In the genomic region with DNA sequence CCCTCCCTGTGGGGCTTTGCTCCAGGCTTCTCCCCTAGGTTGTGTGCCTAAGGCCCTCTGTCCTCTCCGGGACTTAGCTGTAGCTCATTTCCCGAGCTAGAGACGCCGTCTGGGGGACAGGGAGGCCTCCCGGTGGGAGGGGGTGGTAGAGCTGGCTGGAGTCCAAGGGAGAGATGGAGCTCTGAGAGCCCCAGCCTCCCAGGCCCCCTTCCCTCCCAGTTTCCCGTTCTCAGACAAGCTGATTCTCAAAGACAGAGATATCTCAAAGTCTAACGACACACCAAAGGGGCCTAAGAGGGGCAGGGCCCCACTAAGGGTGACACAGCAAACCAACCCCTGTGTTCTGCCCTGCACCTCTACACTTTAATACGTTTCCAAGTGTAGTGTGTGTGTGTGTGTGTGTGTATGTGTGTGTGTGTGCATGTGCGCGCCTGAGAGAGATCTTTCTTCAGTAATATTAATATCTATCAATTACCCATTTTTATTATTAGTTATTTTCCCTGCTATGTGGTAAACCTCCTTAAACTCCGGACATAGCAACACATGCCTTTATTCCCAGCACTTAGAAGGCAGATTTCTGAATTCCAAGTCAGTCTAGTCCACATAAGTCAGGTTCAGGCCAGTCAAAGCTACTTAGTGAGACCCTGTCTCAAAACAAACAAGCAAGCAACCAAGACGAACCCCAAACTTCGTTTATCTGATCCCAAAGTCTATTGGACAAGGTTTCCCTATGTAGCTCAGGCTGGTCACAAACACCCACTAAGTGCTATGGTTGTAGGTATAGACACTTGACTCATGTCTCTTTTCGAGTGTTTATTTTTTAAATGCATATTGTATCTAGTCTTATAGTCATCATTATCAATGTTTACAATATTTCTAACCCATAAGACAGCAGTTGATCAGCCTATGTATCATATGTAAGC, we compare ENCODE assay signal across 8 mouse cellular contexts. TPM values are rescaled to one million over a fixed set of nuclear protein-coding genes. Genes with fewer than 3 reads are reported as not detected.
DNase-seq lines count a peak whose midpoint lies in the region; ATAC-seq and TF ChIP-seq lines count a peak whose summit lies in the region.

No protein-coding gene starts in this region.

- no peak for TF ChIP-seq EP300 in stomach, postnatal 0 days (optimal IDR thresholded peaks at IDR 0.05)

- 12% methylated on average over 14 of the region's 14 CpGs for WGBS in stomach, postnatal 0 days

- peak overlapping the region; percentile 48 for H3K4me3 ChIP-seq in stomach, postnatal 0 days (ENCODE audit: low read depth, low read length)

- peak overlapping the region; percentile 86 for H3K4me2 ChIP-seq in stomach, postnatal 0 days (replicated peaks; ENCODE audit: low read depth)

- intact Hi-C loops in left cerebral cortex, postnatal 4 days (cut with DNase I), result no loop called here
- intact Hi-C loops in left cerebral cortex, postnatal 36 days (cut with DNase I), result no loop called here

- peaks cover 6% of the 10 kb centered on the region for H3K4me1 ChIP-seq in stomach, postnatal 0 days (replicated peaks; ENCODE audit: control insufficient read depth, insufficient read depth)

- no peak for TF ChIP-seq CTCF in stomach, postnatal 0 days (IDR thresholded peaks at IDR 0.05; ENCODE audit: low read depth)

- peak overlapping the region; percentile 99 for H3K27ac ChIP-seq in stomach, postnatal 0 days (replicated peaks)

- no peaks in the 10 kb centered on the region for H3K27me3 ChIP-seq in stomach, postnatal 0 days (ENCODE audit: control insufficient read depth, insufficient read depth, low read length)

- peak overlapping the region; percentile 79 for H3K9ac ChIP-seq in stomach, postnatal 0 days (ENCODE audit: low read length)

- ATAC-seq in stomach, postnatal 0 days (ENCODE audit: low FRiP score, low TSS enrichment), result no peak

- peak; percentile 36 for DNase-seq in left cerebral cortex, postnatal 4 days
- DNase-seq in left cerebral cortex, postnatal 36 days (ENCODE audit: low spot score in 2 of 2), result no peak
- peak; percentile 71 for DNase-seq in c-Kit-positive CD71-positive TER-119-negative erythroid progenitor cells, embryonic 14.5 days (ENCODE audit: low read depth)
- peak; percentile 11 to 16 for DNase-seq in heart, adult 9 months (ENCODE audit: low spot score in 2 of 2)
- peak; percentile 60 for DNase-seq in kidney, postnatal 10 days
- peak; percentile 68 for DNase-seq in lung, postnatal 10 days
- peak; percentile 71 for DNase-seq in stomach, postnatal 0 days (ENCODE audit: low spot score)
- DNase-seq in adrenal gland, postnatal 25 days, result no peak

- no peaks in the 10 kb centered on the region for H3K9me3 ChIP-seq in stomach, postnatal 0 days (ENCODE audit: control insufficient read depth, low read length)

- H3K36me3 ChIP-seq in stomach, postnatal 0 days (ENCODE audit: control insufficient read depth, insufficient read depth, low read length), result peaks cover 7% of the 10 kb centered on the region; the same call in 1 of the 2 replicates

RNA-seq across cellular contexts. Expression of gene Hif3a, which starts 5.4 kb away (rescaled TPM):
- total RNA-seq in left cerebral cortex, postnatal 4 days (2021), result 1 to 10 TPM; 6.7 to 7.9 TPM
- 10 to 100 TPM in 1 of 2 experiments, 1 to 10 TPM in 1; 6.8 to 16.0 TPM for total RNA-seq in left cerebral cortex, postnatal 36 days (2021)
- 3.4 and 4.0 TPM in 2 replicates for polyA plus RNA-seq in stomach, postnatal 0 days (2015; fragmentation: Nextera tagmentation; extraction: Ambion mirVana)
- 2.1 and 3.5 TPM in 2 replicates for total RNA-seq in adrenal gland, postnatal 25 days (2021)

RNA-seq across cellular contexts. Expression of gene Psg16, which starts 17.0 kb away (rescaled TPM):
- total RNA-seq in left cerebral cortex, postnatal 4 days (2021), result 1 to 10 TPM; 5.2 to 6.8 TPM
- total RNA-seq in left cerebral cortex, postnatal 36 days (2021), result 1 to 10 TPM; 4.1 to 6.3 TPM
- polyA plus RNA-seq in stomach, postnatal 0 days (2015; fragmentation: Nextera tagmentation; extraction: Ambion mirVana), result 0.05 and 0.12 TPM in 2 replicates
- 0.24 and 0.33 TPM in 2 replicates for total RNA-seq in adrenal gland, postnatal 25 days (2021)

RNA-seq across cellular contexts. Expression of gene Ppp5c, which starts 29.1 kb away (rescaled TPM):
- 100 to 1,000 TPM; 110 to 120 TPM for total RNA-seq in left cerebral cortex, postnatal 4 days (2021)
- 100 to 1,000 TPM; 159 to 168 TPM for total RNA-seq in left cerebral cortex, postnatal 36 days (2021)
- 51.6 and 57.5 TPM in 2 replicates for polyA plus RNA-seq in stomach, postnatal 0 days (2015; fragmentation: Nextera tagmentation; extraction: Ambion mirVana)
- 93.6 and 103 TPM in 2 replicates for total RNA-seq in adrenal gland, postnatal 25 days (2021)

Comparison
In these comparisons a context has a peak if more than half of its experiments do, and no peak if none do; other contexts are left out.
1. DNase-seq: peak in left cerebral cortex, postnatal 4 days (single experiment), c-Kit-positive CD71-positive TER-119-negative erythroid progenitor cells, embryonic 14.5 days (single experiment), heart, adult 9 months (2 of 2), kidney, postnatal 10 days (single experiment), lung, postnatal 10 days (single experiment) and stomach, postnatal 0 days (single experiment); none in left cerebral cortex, postnatal 36 days (0 of 2) and adrenal gland, postnatal 25 days (single experiment).